Mouse (Mus musculus) kidney, embryonic 15.5 days (tissue): ENCODE results near the gene Sdr42e1. TPM values are rescaled to one million over a fixed set of nuclear protein-coding genes. Genes with fewer than 3 reads are reported as not detected.
A peak's percentile ranks its signal among the peaks of the same experiment; 100 is the strongest.

ENCODE experiments used
- ATAC-seq: fragments of 200-750 bp; cut with Nextera tagmentation; replicated peaks from 2 replicates; pipeline ENCODE4 v1.8.0; 2017; ENCODE audit warnings: moderate TSS enrichment; ENCODE audit not compliant: low FRiP score
- H3K27ac ChIP-seq: fragments of 300-500 bp; sonication (generic); 2 replicates; pipeline ENCODE4 v1.5.1; 2015; ENCODE audit warnings: mild to moderate bottlenecking, inconsistent platforms
- H3K27me3 ChIP-seq: fragments of 300-500 bp; sonication (generic); 2 replicates; pipeline ENCODE4 v1.6.1; 2015; ENCODE audit warnings: inconsistent platforms
- H3K36me3 ChIP-seq: fragments of 300-500 bp; sonication (generic); 2 replicates; pipeline ENCODE4 v1.6.1; 2015; ENCODE audit warnings: inconsistent platforms
- H3K4me1 ChIP-seq: fragments of 300-500 bp; sonication (generic); 2 replicates; pipeline ENCODE4 v1.6.1; 2015; ENCODE audit warnings: inconsistent platforms
- H3K4me2 ChIP-seq: fragments of 300-500 bp; sonication (generic); 2 replicates; pipeline ENCODE4 v1.6.1; 2015; ENCODE audit warnings: moderate library complexity, mild to moderate bottlenecking, inconsistent platforms
- H3K4me3 ChIP-seq: fragments of 300-500 bp; sonication (generic); replicated peaks from 2 replicates; pipeline ENCODE4 v1.5.1; 2015; ENCODE audit warnings: mild to moderate bottlenecking, inconsistent platforms
- H3K9ac ChIP-seq: fragments of 300-500 bp; sonication (generic); 2 replicates; pipeline ENCODE4 v1.6.1; 2015; ENCODE audit warnings: mild to moderate bottlenecking, inconsistent platforms
- H3K9me3 ChIP-seq: fragments of 300-500 bp; sonication (generic); replicated peaks from 2 replicates; pipeline ENCODE4 v1.6.1; 2016; ENCODE audit warnings: inconsistent platforms
- WGBS: fragments of 180-500 bp; shearing (Covaris S2); methylation state at CpG from one replicate; pipeline ENCODE4 v1.1.7; 2015; ENCODE audit warnings: mixed read lengths; 5-methylcytosine and 5-hydroxymethylcytosine counted together
- polyA plus RNA-seq: library from polyadenylated mRNA; unstranded; fragments of >200 nt; fragmentation: Nextera tagmentation; extraction: Ambion mirVana; gene quantifications from 2 replicates; pipeline ENCODE4 v1.2.1, GENCODE M21; 2015

The Sdr42e1 gene
- polyA plus RNA-seq, 1 experiment from 2014 or later, result 2.1 TPM

DNA sequence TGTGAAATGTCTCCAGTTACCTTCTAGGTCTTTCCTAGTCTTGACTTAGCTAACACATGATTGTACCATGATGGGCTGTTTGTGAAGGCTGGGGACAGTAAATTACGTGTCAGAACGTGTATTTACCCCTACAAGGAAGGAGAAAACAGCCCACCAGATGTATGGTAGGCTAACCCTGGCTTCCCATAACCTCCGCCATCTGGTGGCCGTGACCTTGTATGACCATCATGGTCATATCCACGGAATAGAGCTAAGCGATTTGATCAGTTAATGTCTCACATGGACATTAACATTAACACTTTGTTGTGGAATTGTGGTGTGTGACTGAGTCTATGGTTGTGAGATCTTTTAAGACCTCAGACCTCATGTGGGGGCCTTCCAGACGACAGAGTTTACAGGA is 14.5 kb downstream of the Sdr42e1 start:
- Histone ChIP-seq H3K4me3 (no peak overlapping the region), H3K27ac (no peak overlapping the region), H3K36me3 (no peaks in the 10 kb centered on the region), H3K4me1 (peaks cover 8% of the 10 kb centered on the region), H3K4me2 (no peak overlapping the region), H3K27me3 (no peaks in the 10 kb centered on the region), H3K9me3 (no peaks in the 10 kb centered on the region), H3K9ac (no peak overlapping the region)
- 69% methylated on average over 7 of the region's 7 CpGs for WGBS
- 0 out of 2 replicates have a peak, but pooled peaks have one; percentile 22 for ATAC-seq

DNA sequence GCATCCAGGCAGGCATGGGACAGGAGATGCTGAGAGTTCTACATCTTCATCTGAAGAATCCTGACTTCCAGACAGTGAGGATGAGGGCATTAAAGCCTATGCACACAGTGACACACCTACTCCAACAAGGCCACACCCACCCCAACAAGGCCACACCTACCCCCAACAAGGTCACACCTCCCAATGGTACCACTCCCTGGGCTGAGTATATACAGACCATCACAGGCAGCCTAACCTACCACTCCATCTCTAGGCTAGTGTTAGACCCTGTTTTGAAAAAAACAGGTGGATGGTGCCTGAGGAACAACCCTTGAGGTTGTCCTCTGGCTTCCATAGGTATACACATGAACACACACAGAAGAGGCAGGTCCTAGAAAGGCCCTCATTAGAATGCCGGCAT is 21.2 kb downstream of the Sdr42e1 start:
- Histone ChIP-seq H3K4me1 (no peaks in the 10 kb centered on the region), H3K4me3 (no peak overlapping the region), H3K9me3 (no peaks in the 10 kb centered on the region; the same call in 1 of the 2 replicates), H3K9ac (no peak overlapping the region), H3K27me3 (no peaks in the 10 kb centered on the region), H3K4me2 (no peak overlapping the region), H3K27ac (no peak overlapping the region), H3K36me3 (no peaks in the 10 kb centered on the region)
- 97% methylated on average over 1 of the region's 1 CpGs for WGBS
- no peak for ATAC-seq

DNA sequence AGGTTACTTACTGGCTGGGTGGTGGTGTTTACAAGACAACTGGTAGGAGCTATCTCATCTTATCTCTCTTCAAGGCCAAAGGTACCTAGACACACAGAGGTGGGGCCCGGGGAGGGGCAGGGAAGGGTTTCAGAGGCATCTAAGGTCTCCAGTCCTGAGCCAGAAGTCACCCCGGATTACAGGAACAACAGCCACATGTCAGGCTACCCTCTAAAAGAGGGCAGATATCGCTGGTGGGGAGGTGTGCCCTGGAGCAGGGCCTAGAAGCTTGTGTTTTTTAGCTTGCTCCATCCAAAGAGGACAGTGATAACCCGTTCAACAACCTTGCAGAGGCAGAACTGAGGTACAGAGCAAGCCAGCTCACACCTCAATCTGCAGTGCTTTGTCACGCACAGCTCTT is 27.0 kb downstream of the Sdr42e1 start:
- Histone ChIP-seq H3K4me2 (no peak overlapping the region), H3K36me3 (no peaks in the 10 kb centered on the region), H3K9ac (no peak overlapping the region), H3K27me3 (no peaks in the 10 kb centered on the region), H3K4me1 (no peaks in the 10 kb centered on the region), H3K9me3 (no peaks in the 10 kb centered on the region; the same call in 1 of the 2 replicates), H3K4me3 (no peak overlapping the region), H3K27ac (no peak overlapping the region)
- no peak for ATAC-seq
- 73% methylated on average over 5 of the region's 5 CpGs for WGBS

DNA sequence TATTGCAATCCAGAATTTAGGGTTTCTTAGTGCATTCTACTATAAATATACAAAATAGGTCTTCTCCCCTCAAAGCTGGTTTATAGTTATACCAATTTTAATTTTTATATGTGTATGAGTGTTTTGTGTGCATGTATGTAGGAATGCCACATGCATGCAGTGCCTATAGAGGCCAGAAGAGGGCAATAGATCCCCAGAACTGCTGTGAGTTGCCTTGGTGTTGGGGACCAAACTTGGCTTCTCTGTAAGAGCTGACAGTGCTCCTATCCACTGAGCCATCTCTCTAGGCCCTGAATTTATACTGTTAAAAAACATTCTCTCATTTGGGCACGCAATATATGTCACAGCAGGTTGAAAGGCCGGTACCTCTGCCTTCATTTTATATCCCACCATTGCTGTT is 27.5 kb downstream of the Sdr42e1 start:
- Histone ChIP-seq H3K9me3 (no peaks in the 10 kb centered on the region; the same call in 1 of the 2 replicates), H3K4me1 (no peaks in the 10 kb centered on the region), H3K4me3 (no peak overlapping the region), H3K27me3 (no peaks in the 10 kb centered on the region), H3K27ac (no peak overlapping the region), H3K9ac (no peak overlapping the region), H3K36me3 (no peaks in the 10 kb centered on the region), H3K4me2 (no peak overlapping the region)
- WGBS, result 59% methylated on average over 2 of the region's 2 CpGs
- ATAC-seq, result no peak

DNA sequence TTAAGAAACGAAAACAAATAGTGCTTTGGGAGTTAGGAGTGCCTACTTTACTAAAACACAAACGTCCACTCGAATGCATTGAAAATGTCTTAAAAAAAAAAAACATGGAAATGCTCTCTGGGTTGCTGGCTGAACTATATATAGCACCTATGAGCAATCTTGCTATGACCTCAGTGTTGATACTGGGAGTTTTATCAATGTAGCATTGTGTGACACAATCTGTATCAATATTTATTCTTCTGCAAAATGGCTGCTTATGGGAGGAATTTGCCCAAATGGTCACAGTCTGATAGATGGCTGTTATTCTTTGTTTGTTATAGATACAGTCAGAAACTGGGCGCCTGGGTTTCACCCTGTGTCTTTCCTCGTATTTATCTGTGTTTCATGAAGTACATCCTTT is 28.0 kb downstream of the Sdr42e1 start:
- no peak overlapping the region for H3K4me2 ChIP-seq
- no peak overlapping the region for H3K9ac ChIP-seq
- no peaks in the 10 kb centered on the region for H3K27me3 ChIP-seq
- no peak for ATAC-seq
- 68% methylated on average over 5 of the region's 5 CpGs for WGBS
- no peak overlapping the region for H3K4me3 ChIP-seq
- no peaks in the 10 kb centered on the region for H3K4me1 ChIP-seq
- no peak overlapping the region for H3K27ac ChIP-seq
- H3K9me3 ChIP-seq, result no peaks in the 10 kb centered on the region; the same call in 1 of the 2 replicates
- H3K36me3 ChIP-seq, result no peaks in the 10 kb centered on the region

DNA sequence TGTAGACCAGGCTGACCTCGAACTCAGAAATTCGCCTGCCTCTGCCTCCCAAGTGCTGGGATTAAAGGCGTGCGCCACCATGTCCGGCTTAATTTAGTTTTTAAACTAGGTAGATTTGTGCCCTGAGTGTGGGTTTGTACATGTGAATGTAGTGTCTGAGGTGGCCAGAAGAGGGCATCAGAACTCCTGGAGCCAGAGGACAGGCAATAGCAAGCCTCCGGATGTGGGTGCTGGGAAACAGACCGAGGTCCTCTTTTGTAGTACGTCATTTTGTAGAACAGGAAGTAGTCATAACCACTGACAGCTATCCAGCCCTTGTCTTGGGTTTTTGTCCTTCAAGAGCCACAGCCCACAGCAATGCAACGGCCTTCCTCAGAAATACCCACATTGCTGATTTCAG is 33.9 kb downstream of the Sdr42e1 start:
- no peaks in the 10 kb centered on the region for H3K9me3 ChIP-seq
- H3K27me3 ChIP-seq, result no peaks in the 10 kb centered on the region
- no peaks in the 10 kb centered on the region for H3K36me3 ChIP-seq
- H3K4me1 ChIP-seq, result no peaks in the 10 kb centered on the region
- H3K4me3 ChIP-seq, result no peak overlapping the region
- no peak overlapping the region for H3K9ac ChIP-seq
- H3K4me2 ChIP-seq, result no peak overlapping the region
- WGBS, result 93% methylated on average over 9 of the region's 9 CpGs
- no peak for ATAC-seq
- H3K27ac ChIP-seq, result no peak overlapping the region

DNA sequence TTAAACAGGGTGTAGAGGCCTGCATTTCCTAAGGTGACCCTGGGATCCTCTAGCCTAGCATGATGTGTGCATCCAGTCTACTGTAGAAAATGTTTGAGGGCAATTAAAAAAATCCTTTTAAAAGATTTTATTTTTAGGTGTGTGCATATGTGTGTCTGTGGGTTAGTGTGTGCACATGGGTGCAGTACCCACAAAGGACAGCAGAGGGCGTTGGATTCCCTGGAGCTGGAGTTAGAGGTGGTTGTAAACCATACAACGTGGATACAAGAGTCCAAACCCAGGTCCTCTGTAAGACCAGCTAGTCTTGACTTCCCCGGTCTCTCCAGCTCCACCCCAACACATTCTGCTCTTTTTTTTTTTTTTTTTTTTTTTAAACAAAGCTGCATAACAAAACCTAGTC is 36.0 kb downstream of the Sdr42e1 start:
- H3K9ac ChIP-seq, result no peak overlapping the region
- H3K27me3 ChIP-seq, result no peaks in the 10 kb centered on the region
- no peak overlapping the region for H3K27ac ChIP-seq
- H3K4me2 ChIP-seq, result no peak overlapping the region
- no peak overlapping the region for H3K4me3 ChIP-seq
- no peak for ATAC-seq
- 67% methylated on average over 3 of the region's 3 CpGs for WGBS
- no peaks in the 10 kb centered on the region for H3K4me1 ChIP-seq
- no peaks in the 10 kb centered on the region for H3K9me3 ChIP-seq
- no peaks in the 10 kb centered on the region for H3K36me3 ChIP-seq

DNA sequence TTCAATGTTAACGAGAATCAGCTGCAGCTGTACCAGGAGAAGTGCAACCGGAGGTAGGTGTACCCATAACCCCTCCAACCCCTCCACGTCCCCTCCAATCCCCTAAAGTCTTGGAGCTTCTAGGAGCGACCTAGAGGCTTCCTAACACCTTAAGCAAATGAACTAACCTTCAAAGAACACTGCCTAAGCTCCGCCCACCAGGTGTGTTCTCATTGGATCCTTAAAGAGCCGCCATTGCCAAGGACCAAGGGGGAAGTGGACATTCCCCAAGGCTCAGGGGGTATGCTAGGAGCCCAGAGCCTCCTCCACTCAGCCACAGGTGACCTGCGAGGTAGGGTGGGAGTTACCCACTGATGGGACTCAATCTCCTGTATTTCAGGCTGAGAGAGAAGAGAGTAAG is 39.1 kb downstream of the Sdr42e1 start:
- H3K9ac ChIP-seq, result no peak overlapping the region
- 89% methylated on average over 7 of the region's 7 CpGs for WGBS
- H3K36me3 ChIP-seq, result no peaks in the 10 kb centered on the region
- H3K4me2 ChIP-seq, result no peak overlapping the region
- no peaks in the 10 kb centered on the region for H3K9me3 ChIP-seq
- ATAC-seq, result no peak
- H3K4me3 ChIP-seq, result no peak overlapping the region
- no peaks in the 10 kb centered on the region for H3K4me1 ChIP-seq
- H3K27me3 ChIP-seq, result no peaks in the 10 kb centered on the region
- no peak overlapping the region for H3K27ac ChIP-seq

DNA sequence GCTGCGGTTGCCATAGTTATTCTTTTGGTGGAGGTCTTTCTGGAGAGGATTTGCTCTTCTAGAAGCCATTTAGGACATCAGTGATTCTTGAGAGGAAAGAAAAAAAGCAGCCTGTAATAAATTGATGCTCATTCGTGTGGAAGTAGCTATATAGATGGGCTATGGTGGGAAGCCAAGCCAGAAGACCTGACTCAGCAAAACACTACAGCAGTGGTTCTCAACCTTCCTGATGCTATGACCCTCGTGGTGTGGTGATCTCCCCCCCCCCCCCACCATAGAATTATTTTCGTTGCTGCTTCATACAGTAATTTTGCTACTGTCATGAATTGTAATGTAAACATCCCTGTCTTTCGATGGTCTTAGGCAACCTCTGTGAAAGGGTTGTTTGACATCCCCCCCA is 41.0 kb downstream of the Sdr42e1 start:
- H3K9me3 ChIP-seq, result no peaks in the 10 kb centered on the region
- H3K36me3 ChIP-seq, result no peaks in the 10 kb centered on the region
- no peaks in the 10 kb centered on the region for H3K4me1 ChIP-seq
- H3K4me2 ChIP-seq, result no peak overlapping the region
- 85% methylated on average over 5 of the region's 5 CpGs for WGBS
- no peak overlapping the region for H3K4me3 ChIP-seq
- no peak overlapping the region for H3K27ac ChIP-seq
- H3K27me3 ChIP-seq, result no peaks in the 10 kb centered on the region
- no peak for ATAC-seq
- no peak overlapping the region for H3K9ac ChIP-seq

DNA sequence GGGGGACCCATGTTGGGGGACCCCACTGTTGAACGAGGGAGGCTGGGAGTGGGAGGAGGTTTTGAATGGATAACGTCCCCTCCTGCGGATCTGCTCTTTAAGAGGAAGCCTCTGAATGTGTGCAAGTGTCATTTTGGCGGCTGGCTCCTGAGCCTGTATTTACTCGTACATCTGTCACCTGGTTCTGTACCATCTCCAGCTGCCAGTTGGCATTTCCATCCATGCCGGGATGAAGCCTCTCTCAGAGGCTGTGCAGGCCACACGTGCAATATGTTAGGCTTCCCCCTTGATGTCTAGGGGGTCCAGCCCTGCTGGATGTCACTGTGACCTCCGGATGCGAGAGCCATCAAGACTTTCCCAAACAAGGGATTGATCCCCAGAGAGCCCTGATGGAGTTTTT is 46.4 kb downstream of the Sdr42e1 start:
- no peaks in the 10 kb centered on the region for H3K36me3 ChIP-seq
- no peak overlapping the region for H3K27ac ChIP-seq
- ATAC-seq, result no peak
- H3K27me3 ChIP-seq, result no peaks in the 10 kb centered on the region
- 71% methylated on average over 9 of the region's 9 CpGs for WGBS
- no peaks in the 10 kb centered on the region for H3K9me3 ChIP-seq
- no peak overlapping the region for H3K4me3 ChIP-seq
- H3K4me1 ChIP-seq, result no peaks in the 10 kb centered on the region
- no peak overlapping the region for H3K9ac ChIP-seq
- H3K4me2 ChIP-seq, result no peak overlapping the region

DNA sequence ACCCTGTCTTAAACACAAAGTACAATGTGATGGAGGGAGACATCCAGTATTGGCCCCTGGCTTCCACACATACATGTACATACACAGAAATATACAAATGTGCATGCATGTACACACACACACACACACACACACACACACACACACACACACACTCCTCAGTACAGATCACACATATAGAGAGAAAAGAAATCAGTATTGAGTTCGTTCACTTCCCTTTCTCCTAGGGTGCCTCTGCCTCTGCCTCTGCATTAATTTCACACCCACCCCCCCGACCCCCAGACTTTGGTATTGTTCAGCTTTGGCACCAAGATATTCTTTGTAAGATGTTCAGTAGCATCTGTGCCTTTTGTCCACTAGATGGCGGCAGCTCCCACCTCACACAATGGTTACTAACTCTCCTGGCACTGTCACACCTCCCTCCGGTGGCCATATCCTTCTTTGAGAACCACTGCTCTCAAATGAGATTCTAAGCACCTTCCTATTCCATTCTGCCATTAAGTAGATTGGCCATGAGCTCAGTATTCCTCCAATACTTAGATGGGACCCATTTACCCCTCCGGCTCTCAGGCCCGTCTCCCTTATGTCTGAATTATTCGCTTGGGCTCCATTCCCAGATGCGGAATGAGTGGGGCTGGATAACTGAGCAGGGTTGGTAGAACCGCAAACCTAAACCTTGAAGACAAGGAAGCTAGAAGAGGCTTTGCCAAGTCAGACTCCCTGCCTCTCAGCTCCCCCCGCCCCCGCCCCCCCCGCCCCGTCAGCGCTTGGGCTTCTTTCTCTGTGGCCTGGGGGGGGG is 47.2 kb downstream of the Sdr42e1 start:
- H3K4me1 ChIP-seq, result no peaks in the 10 kb centered on the region
- ATAC-seq, result peak; percentile 43; the same call in 1 of the 2 replicates
- WGBS, result 68% methylated on average over 14 of the region's 14 CpGs
- no peaks in the 10 kb centered on the region for H3K36me3 ChIP-seq
- H3K9me3 ChIP-seq, result no peaks in the 10 kb centered on the region
- H3K27ac ChIP-seq, result no peak overlapping the region
- H3K27me3 ChIP-seq, result no peaks in the 10 kb centered on the region
- no peak overlapping the region for H3K9ac ChIP-seq
- H3K4me3 ChIP-seq, result no peak overlapping the region
- H3K4me2 ChIP-seq, result no peak overlapping the region

DNA sequence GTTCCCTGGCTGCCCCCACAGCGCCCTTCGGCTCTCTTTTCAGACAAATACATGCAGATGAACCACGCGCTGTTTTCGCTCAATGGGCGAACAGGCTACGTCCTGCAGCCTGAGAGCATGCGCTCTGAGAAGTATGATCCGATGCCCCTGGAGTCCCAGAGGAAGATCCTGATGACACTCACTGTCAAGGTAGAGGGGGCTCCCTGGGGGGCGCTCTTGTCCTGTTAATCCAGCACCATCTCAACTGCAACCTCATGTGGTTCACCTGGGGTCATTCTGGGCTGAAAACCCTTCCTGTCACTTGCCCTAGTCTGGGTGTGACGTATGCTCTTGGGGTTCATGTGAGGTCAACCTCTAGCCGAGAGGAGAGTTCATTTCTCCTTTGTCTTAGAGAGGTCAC is 60.6 kb downstream of the Sdr42e1 start:
- Histone ChIP-seq H3K4me1 (no peaks in the 10 kb centered on the region), H3K27me3 (no peaks in the 10 kb centered on the region), H3K4me2 (no peak overlapping the region), H3K4me3 (no peak overlapping the region), H3K9ac (no peak overlapping the region), H3K27ac (no peak overlapping the region), H3K36me3 (no peaks in the 10 kb centered on the region; the same call in 1 of the 2 replicates), H3K9me3 (peaks cover 7% of the 10 kb centered on the region; the same call in 1 of the 2 replicates)
- ATAC-seq, result no peak
- WGBS, result 77% methylated on average over 12 of the region's 12 CpGs
